Mouse (Mus musculus): Measurements from ENCODE around the gene Uck1. TPM values are rescaled to one million over a fixed set of nuclear protein-coding genes. Genes with fewer than 3 reads are reported as not detected.
A peak's percentile ranks its signal among the peaks of the same experiment; 100 is the strongest.

Uck1 gene
- polyA plus RNA-seq, 1 experiment from 2014 or later = 60.8 TPM

DNA sequence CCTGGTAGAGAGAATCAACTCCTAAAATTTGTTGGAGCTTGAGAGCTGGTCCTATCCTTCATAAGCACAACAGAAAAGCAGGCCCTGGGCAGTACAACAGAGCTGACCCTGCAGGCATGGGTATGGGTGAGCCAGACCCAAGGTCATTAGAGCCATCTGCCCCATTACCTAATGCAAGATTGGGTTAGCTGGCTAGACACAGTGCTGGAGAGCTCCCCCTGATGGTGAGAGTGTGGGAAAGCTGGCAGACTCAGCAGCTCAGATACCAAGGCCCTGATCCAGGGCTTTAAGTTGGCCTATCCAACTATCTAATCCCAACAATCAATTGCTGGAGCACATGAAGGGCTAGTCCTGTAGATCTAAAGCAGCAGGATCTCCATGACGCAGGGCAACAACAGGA is 22.8 kb upstream of the Uck1 start:
- ATAC-seq (ENCODE audit: low read depth) = no peak
- Histone ChIP-seq H3K27me3 (ENCODE audit: control insufficient read depth, insufficient read depth, low read depth, low read length) (no peaks in the 10 kb centered on the region), H3K36me3 (ENCODE audit: control insufficient read depth, insufficient read depth, low read length) (peaks cover 42% of the 10 kb centered on the region), H3K4me3 (ENCODE audit: low read length) (no peak overlapping the region), H3K9ac (ENCODE audit: low read length) (no peak overlapping the region), H3K4me1 (replicated peaks; ENCODE audit: control insufficient read depth, insufficient read depth, low read length) (peaks cover 8% of the 10 kb centered on the region), H3K9me3 (ENCODE audit: control insufficient read depth, low read length) (no peaks in the 10 kb centered on the region), H3K4me2 (ENCODE audit: low read depth, low read length) (no peak overlapping the region), H3K27ac (ENCODE audit: low read length) (no peak overlapping the region)
- WGBS = 87% methylated on average over 1 of the region's 1 CpGs

- Histone ChIP-seq H3K9me3 (ENCODE audit: control insufficient read depth, low read length) (no peaks in the 10 kb centered on the region), H3K4me1 (replicated peaks; ENCODE audit: control insufficient read depth, insufficient read depth, low read length) (peaks cover 8% of the 10 kb centered on the region), H3K36me3 (ENCODE audit: control insufficient read depth, insufficient read depth, low read length) (peaks cover 43% of the 10 kb centered on the region), H3K4me3 (ENCODE audit: low read length) (no peak overlapping the region), H3K9ac (ENCODE audit: low read length) (no peak overlapping the region), H3K27me3 (ENCODE audit: control insufficient read depth, insufficient read depth, low read depth, low read length) (no peaks in the 10 kb centered on the region), H3K4me2 (ENCODE audit: low read depth, low read length) (no peak overlapping the region), H3K27ac (ENCODE audit: low read length) (no peak overlapping the region)
- ATAC-seq (ENCODE audit: low read depth) = no peak
- 76% methylated on average over 2 of the region's 2 CpGs for WGBS
Observed at GRCm38 (mm10) chr2:32282289-32282688, 22.3 kb upstream of the Uck1 start.

DNA sequence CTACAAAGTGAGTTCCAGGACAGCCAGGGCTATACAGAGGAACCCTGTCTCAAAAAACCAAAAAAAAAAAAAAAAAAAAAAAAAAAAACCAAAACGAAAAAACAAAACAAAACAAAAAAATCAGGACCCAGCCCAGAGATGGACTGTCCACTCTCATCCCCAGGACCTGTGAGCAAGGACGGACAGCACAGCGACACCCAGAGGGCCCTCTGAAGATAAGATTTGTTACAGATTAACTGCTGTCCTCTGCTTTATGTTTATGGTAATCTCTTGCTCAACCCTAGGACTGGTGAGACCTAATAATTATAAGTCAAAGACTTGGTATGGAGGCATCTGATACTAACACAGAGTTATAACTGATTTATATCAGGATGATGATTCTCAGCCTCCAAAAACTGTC is 15.9 kb upstream of the Uck1 start:
- 72% methylated on average over 3 of the region's 3 CpGs for WGBS
- no peak for ATAC-seq (ENCODE audit: low read depth)
- H3K27me3 ChIP-seq (ENCODE audit: control insufficient read depth, insufficient read depth, low read depth, low read length) = no peaks in the 10 kb centered on the region

GRCm38 (mm10) chr2:32260635-32261034 is 676 bp upstream of the Uck1 start:
- H3K4me1 ChIP-seq (replicated peaks; ENCODE audit: control insufficient read depth, insufficient read depth, low read length) = peaks cover 12% of the 10 kb centered on the region
- no peak for ATAC-seq (ENCODE audit: low read depth)
- WGBS = 32% methylated on average over 4 of the region's 4 CpGs
- no peak overlapping the region for H3K4me2 ChIP-seq (ENCODE audit: low read depth, low read length)
- peaks cover 10% of the 10 kb centered on the region for H3K36me3 ChIP-seq (ENCODE audit: control insufficient read depth, insufficient read depth, low read length)
- no peaks in the 10 kb centered on the region for H3K27me3 ChIP-seq (ENCODE audit: control insufficient read depth, insufficient read depth, low read depth, low read length)
- no peak overlapping the region; the same call in 1 of the 2 replicates for H3K4me3 ChIP-seq (ENCODE audit: low read length)
- H3K9me3 ChIP-seq (ENCODE audit: control insufficient read depth, low read length) = no peaks in the 10 kb centered on the region
- H3K27ac ChIP-seq (ENCODE audit: low read length) = no peak overlapping the region
- no peak overlapping the region for H3K9ac ChIP-seq (ENCODE audit: low read length)

More for the DNA sequence above, 15.9 kb upstream of the Uck1 start:
- Histone ChIP-seq H3K9me3 (ENCODE audit: control insufficient read depth, low read length) (no peaks in the 10 kb centered on the region), H3K36me3 (ENCODE audit: control insufficient read depth, insufficient read depth, low read length) (peaks cover 30% of the 10 kb centered on the region), H3K27ac (ENCODE audit: low read length) (no peak overlapping the region), H3K4me3 (ENCODE audit: low read length) (no peak overlapping the region), H3K4me1 (replicated peaks; ENCODE audit: control insufficient read depth, insufficient read depth, low read length) (no peaks in the 10 kb centered on the region), H3K4me2 (ENCODE audit: low read depth, low read length) (no peak overlapping the region), H3K9ac (ENCODE audit: low read length) (no peak overlapping the region)

DNA sequence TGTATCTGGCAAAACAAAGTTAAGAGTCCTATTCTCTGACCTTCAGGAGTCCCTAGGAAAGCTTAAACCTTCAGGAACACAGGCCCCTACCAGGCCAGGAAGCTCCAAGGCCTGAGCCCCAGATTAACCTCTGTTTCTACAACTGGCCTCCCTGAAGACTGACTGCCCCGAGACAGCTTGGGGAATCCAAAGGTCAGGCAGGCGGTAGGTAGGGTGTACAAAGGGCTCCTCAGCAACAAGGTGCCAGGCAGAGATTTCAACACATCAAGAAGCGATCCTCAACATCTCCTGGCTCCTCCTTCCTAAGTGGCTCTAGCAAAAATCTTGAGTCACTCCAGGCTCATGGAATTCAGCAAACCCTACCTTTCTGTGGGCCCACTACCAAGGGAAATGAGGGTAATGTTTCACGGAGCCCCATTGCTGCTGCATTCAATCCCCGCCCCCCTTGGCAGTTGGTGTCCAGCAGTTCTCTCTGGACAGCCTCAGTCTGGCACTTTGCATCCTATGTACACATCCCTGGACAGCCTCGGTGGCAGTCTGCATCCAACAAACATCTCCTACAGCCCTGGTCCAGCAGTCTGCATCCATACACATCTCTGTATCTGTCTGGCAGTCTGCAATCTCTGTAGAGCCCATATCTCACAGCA is 949 bp downstream of the Uck1 start:
- peaks cover 12% of the 10 kb centered on the region for H3K36me3 ChIP-seq (ENCODE audit: control insufficient read depth, insufficient read depth, low read length)

DNA sequence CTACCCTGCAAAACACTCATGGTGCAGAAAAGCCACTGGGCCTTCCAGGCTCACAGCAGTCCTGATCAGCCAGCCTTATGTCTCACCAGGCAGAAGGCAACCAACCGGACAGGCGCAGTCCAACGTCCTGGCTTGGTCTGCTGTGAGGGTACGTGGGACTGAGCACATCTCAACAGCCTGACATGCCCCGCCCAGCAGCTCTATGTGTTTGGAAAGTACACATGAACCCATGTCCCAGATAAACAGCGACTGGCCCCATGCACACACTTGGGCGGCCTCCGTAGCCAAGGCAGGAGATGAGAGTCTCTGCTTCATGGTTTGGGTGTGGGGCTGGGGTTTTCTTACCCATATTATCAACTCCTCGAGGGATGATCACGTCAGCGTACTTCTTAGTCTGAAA is 3.7 kb downstream of the Uck1 start:
- no peak for ATAC-seq (ENCODE audit: low read depth)
- H3K36me3 ChIP-seq (ENCODE audit: control insufficient read depth, insufficient read depth, low read length) = peaks cover 22% of the 10 kb centered on the region
- no peaks in the 10 kb centered on the region for H3K9me3 ChIP-seq (ENCODE audit: control insufficient read depth, low read length)
- H3K4me3 ChIP-seq (ENCODE audit: low read length) = no peak overlapping the region
- no peak overlapping the region for H3K27ac ChIP-seq (ENCODE audit: low read length)
- H3K4me1 ChIP-seq (replicated peaks; ENCODE audit: control insufficient read depth, insufficient read depth, low read length) = peaks cover 16% of the 10 kb centered on the region
- no peak overlapping the region for H3K9ac ChIP-seq (ENCODE audit: low read length)
- H3K4me2 ChIP-seq (ENCODE audit: low read depth, low read length) = no peak overlapping the region
- no peaks in the 10 kb centered on the region for H3K27me3 ChIP-seq (ENCODE audit: control insufficient read depth, insufficient read depth, low read depth, low read length)
- WGBS = 86% methylated on average over 11 of the region's 11 CpGs

More for the DNA sequence above, 949 bp downstream of the Uck1 start:
- peak overlapping the region; percentile 92 for H3K4me3 ChIP-seq (ENCODE audit: low read length)
- H3K9me3 ChIP-seq (ENCODE audit: control insufficient read depth, low read length) = no peaks in the 10 kb centered on the region
- H3K27me3 ChIP-seq (ENCODE audit: control insufficient read depth, insufficient read depth, low read depth, low read length) = no peaks in the 10 kb centered on the region
- H3K4me1 ChIP-seq (replicated peaks; ENCODE audit: control insufficient read depth, insufficient read depth, low read length) = peaks cover 12% of the 10 kb centered on the region
- no peak for ATAC-seq (ENCODE audit: low read depth)
- H3K4me2 ChIP-seq (ENCODE audit: low read depth, low read length) = peak overlapping the region; percentile 74
- WGBS = 44% methylated on average over 6 of the region's 6 CpGs
- peak overlapping the region; percentile 92 for H3K9ac ChIP-seq (ENCODE audit: low read length)
- H3K27ac ChIP-seq (ENCODE audit: low read length) = peak overlapping the region; percentile 73; the same call in 1 of the 2 replicates

DNA sequence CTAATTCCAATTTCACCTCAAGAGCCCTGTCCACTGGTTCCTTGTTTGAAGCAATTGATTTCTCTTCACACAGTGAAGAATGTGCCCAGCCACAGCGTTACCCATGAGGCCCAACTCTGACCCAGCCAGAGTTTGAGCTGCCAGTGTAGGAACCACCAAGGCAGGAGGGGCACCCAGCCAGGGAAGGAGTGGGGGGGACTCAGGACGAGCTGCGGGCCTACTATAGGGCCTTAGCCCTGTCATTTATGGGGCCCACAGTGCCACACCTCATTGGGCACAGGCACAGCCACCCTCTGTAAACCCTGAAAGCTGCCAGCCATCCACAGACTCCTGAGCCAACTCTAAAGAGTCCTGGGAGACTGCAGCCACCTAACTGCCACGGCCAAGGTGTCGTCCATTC is 5.4 kb downstream of the Uck1 start:
- 78% methylated on average over 5 of the region's 5 CpGs for WGBS
- Histone ChIP-seq H3K27me3 (ENCODE audit: control insufficient read depth, insufficient read depth, low read depth, low read length) (no peaks in the 10 kb centered on the region), H3K36me3 (ENCODE audit: control insufficient read depth, insufficient read depth, low read length) (peaks cover 22% of the 10 kb centered on the region)

GRCm38 (mm10) chr2:32253352-32253751 is 6.6 kb downstream of the Uck1 start:
- H3K4me2 ChIP-seq (ENCODE audit: low read depth, low read length) = no peak overlapping the region
- 58% methylated on average over 1 of the region's 1 CpGs for WGBS
- no peaks in the 10 kb centered on the region for H3K9me3 ChIP-seq (ENCODE audit: control insufficient read depth, low read length)
- peaks cover 3% of the 10 kb centered on the region; the same call in 1 of the 2 replicates for H3K4me1 ChIP-seq (replicated peaks; ENCODE audit: control insufficient read depth, insufficient read depth, low read length)
- H3K4me3 ChIP-seq (ENCODE audit: low read length) = no peak overlapping the region
- no peak overlapping the region for H3K27ac ChIP-seq (ENCODE audit: low read length)
- H3K36me3 ChIP-seq (ENCODE audit: control insufficient read depth, insufficient read depth, low read length) = peaks cover 25% of the 10 kb centered on the region
- no peaks in the 10 kb centered on the region for H3K27me3 ChIP-seq (ENCODE audit: control insufficient read depth, insufficient read depth, low read depth, low read length)
- ATAC-seq (ENCODE audit: low read depth) = no peak
- H3K9ac ChIP-seq (ENCODE audit: low read length) = no peak overlapping the region

More for the DNA sequence above, 5.4 kb downstream of the Uck1 start:
- no peaks in the 10 kb centered on the region for H3K9me3 ChIP-seq (ENCODE audit: control insufficient read depth, low read length)
- no peak overlapping the region for H3K4me3 ChIP-seq (ENCODE audit: low read length)
- H3K4me1 ChIP-seq (replicated peaks; ENCODE audit: control insufficient read depth, insufficient read depth, low read length) = peaks cover 12% of the 10 kb centered on the region
- ATAC-seq (ENCODE audit: low read depth) = no peak
- no peak overlapping the region for H3K9ac ChIP-seq (ENCODE audit: low read length)
- no peak overlapping the region for H3K4me2 ChIP-seq (ENCODE audit: low read depth, low read length)
- H3K27ac ChIP-seq (ENCODE audit: low read length) = no peak overlapping the region

- Histone ChIP-seq H3K4me3 (ENCODE audit: low read length) (no peak overlapping the region), H3K9ac (ENCODE audit: low read length) (no peak overlapping the region), H3K9me3 (ENCODE audit: control insufficient read depth, low read length) (no peaks in the 10 kb centered on the region), H3K27ac (ENCODE audit: low read length) (peak overlapping the region; percentile 66), H3K27me3 (ENCODE audit: control insufficient read depth, insufficient read depth, low read depth, low read length) (no peaks in the 10 kb centered on the region), H3K36me3 (ENCODE audit: control insufficient read depth, insufficient read depth, low read length) (peaks cover 21% of the 10 kb centered on the region), H3K4me1 (replicated peaks; ENCODE audit: control insufficient read depth, insufficient read depth, low read length) (peaks cover 3% of the 10 kb centered on the region; the same call in 1 of the 2 replicates), H3K4me2 (ENCODE audit: low read depth, low read length) (no peak overlapping the region)
- ATAC-seq (ENCODE audit: low read depth) = peak; percentile 18; the same call in 1 of the 2 replicates
- WGBS = 76% methylated on average over 5 of the region's 5 CpGs
Observed at GRCm38 (mm10) chr2:32252658-32253057, 7.3 kb downstream of the Uck1 start.
